Mouse (Mus musculus) midbrain, embryonic 16.5 days (tissue): ENCODE results near the gene Ube2v1. TPM values are rescaled to one million over a fixed set of nuclear protein-coding genes. Genes with fewer than 3 reads are reported as not detected.
A peak's percentile ranks its signal among the peaks of the same experiment; 100 is the strongest.
"Not testable (repeated sequence)": the region's sequence is repeated elsewhere in the genome, so short reads cannot be mapped to it uniquely, and the experiment has no call there.

Source experiments
- ATAC-seq: fragments of 200-750 bp; cut with Nextera tagmentation; 2 replicates; pipeline ENCODE4 v1.8.0; 2017; ENCODE audit warnings: moderate TSS enrichment
- H3K27ac ChIP-seq: fragments of 300-500 bp; sonication (generic); 2 replicates; pipeline ENCODE4 v1.5.1; 2014; ENCODE audit warnings: mild to moderate bottlenecking, low read length, mixed read lengths
- H3K27me3 ChIP-seq: fragments of 300-500 bp; sonication (generic); 2 replicates; pipeline ENCODE4 v1.6.1; 2014; ENCODE audit warnings: low read depth, low read length, mixed read lengths; ENCODE audit not compliant: control insufficient read depth, insufficient read depth
- H3K36me3 ChIP-seq: fragments of 300-500 bp; sonication (generic); 2 replicates; pipeline ENCODE4 v1.6.1; 2014; ENCODE audit warnings: mild to moderate bottlenecking, low read length, moderate library complexity, mixed read lengths; ENCODE audit not compliant: control insufficient read depth, insufficient read depth
- H3K4me1 ChIP-seq: fragments of 300-500 bp; sonication (generic); 2 replicates; pipeline ENCODE4 v1.6.1; 2014; ENCODE audit warnings: mild to moderate bottlenecking, low read length, mixed read lengths; ENCODE audit not compliant: control insufficient read depth, insufficient read depth
- H3K4me2 ChIP-seq: fragments of 300-500 bp; sonication (generic); 2 replicates; pipeline ENCODE4 v1.6.1; 2014; ENCODE audit warnings: mild to moderate bottlenecking, low read length, mixed read lengths
- H3K4me3 ChIP-seq: fragments of 300-500 bp; sonication (generic); 2 replicates; pipeline ENCODE4 v1.5.1; 2014; ENCODE audit warnings: low read depth, mild to moderate bottlenecking, low read length, moderate library complexity, mixed read lengths
- H3K9ac ChIP-seq: fragments of 300-500 bp; sonication (generic); 2 replicates; pipeline ENCODE4 v1.6.1; 2014; ENCODE audit warnings: low read depth, low read length, mixed read lengths
- H3K9me3 ChIP-seq: fragments of 300-500 bp; sonication (generic); replicated peaks from 2 replicates; pipeline ENCODE4 v1.6.1; 2014; ENCODE audit warnings: mild to moderate bottlenecking, low read length, mixed read lengths; ENCODE audit not compliant: control insufficient read depth, poor library complexity, severe bottlenecking
- WGBS: fragments of 180-500 bp; shearing (Covaris S2); extraction: QIAGEN DNeasy Blood & Tissue Kit; methylation state at CpG from one replicate; pipeline ENCODE4 v1.1.7; 2014; 5-methylcytosine and 5-hydroxymethylcytosine counted together
- polyA plus RNA-seq: library from polyadenylated mRNA; unstranded; fragments of >200 nt; fragmentation: Nextera tagmentation; extraction: Ambion mirVana; gene quantifications from 2 replicates; pipeline ENCODE4 v1.2.1, GENCODE M21; 2015

Ube2v1 gene
- polyA plus RNA-seq, 1 experiment from 2014 or later = 344 TPM

- WGBS = 23% methylated on average over 4 of the region's 4 CpGs
- no peak overlapping the region for H3K4me3 ChIP-seq
- H3K4me2 ChIP-seq = no peak overlapping the region
- no peaks in the 10 kb centered on the region for H3K27me3 ChIP-seq
- H3K9ac ChIP-seq = no peak overlapping the region
- H3K36me3 ChIP-seq = peaks cover 32% of the 10 kb centered on the region
- H3K4me1 ChIP-seq = no peaks in the 10 kb centered on the region
- no peak for ATAC-seq
- H3K27ac ChIP-seq = no peak overlapping the region
- no peaks in the 10 kb centered on the region for H3K9me3 ChIP-seq
These were observed 14.4 kb downstream of the Ube2v1 start for GRCm38 (mm10) chr2:167617472-167617871.

- no peaks in the 10 kb centered on the region for H3K9me3 ChIP-seq
- ATAC-seq = no peak
- H3K4me2 ChIP-seq = no peak overlapping the region
- peaks cover 32% of the 10 kb centered on the region for H3K36me3 ChIP-seq
- no peaks in the 10 kb centered on the region for H3K4me1 ChIP-seq
- H3K27ac ChIP-seq = no peak overlapping the region
- WGBS = 98% methylated on average over 3 of the region's 3 CpGs
- no peak overlapping the region for H3K4me3 ChIP-seq
- H3K9ac ChIP-seq = no peak overlapping the region
- no peaks in the 10 kb centered on the region for H3K27me3 ChIP-seq
These were observed 14.9 kb downstream of the Ube2v1 start for GRCm38 (mm10) chr2:167617034-167617433.

GRCm38 (mm10) chr2:167613335-167613734 lies 18.6 kb downstream of the Ube2v1 start:
- WGBS = 91% methylated on average over 7 of the region's 7 CpGs
- H3K9me3 ChIP-seq, H3K9ac ChIP-seq, H3K27ac ChIP-seq, H3K4me1 ChIP-seq, H3K27me3 ChIP-seq, ATAC-seq, H3K4me2 ChIP-seq, H3K4me3 ChIP-seq: not testable (repeated sequence)
- H3K36me3 ChIP-seq = peaks cover 38% of the 10 kb centered on the region

GRCm38 (mm10) chr2:167612122-167612521 lies 19.8 kb downstream of the Ube2v1 start:
- Histone ChIP-seq H3K9ac (no peak overlapping the region), H3K36me3 (peaks cover 34% of the 10 kb centered on the region), H3K4me2 (no peak overlapping the region), H3K27me3 (no peaks in the 10 kb centered on the region), H3K27ac (no peak overlapping the region), H3K4me1 (no peaks in the 10 kb centered on the region), H3K4me3 (no peak overlapping the region), H3K9me3 (no peaks in the 10 kb centered on the region)
- ATAC-seq = no peak
- 94% methylated on average over 14 of the region's 14 CpGs for WGBS

GRCm38 (mm10) chr2:167611287-167611686 lies 20.6 kb downstream of the Ube2v1 start:
- WGBS = 92% methylated on average over 10 of the region's 10 CpGs
- H3K4me1 ChIP-seq = no peaks in the 10 kb centered on the region
- H3K36me3 ChIP-seq = peaks cover 28% of the 10 kb centered on the region
- H3K4me3 ChIP-seq = no peak overlapping the region
- H3K9ac ChIP-seq = no peak overlapping the region
- 0 out of 2 replicates have a peak, but pooled peaks have one; percentile 29 for ATAC-seq
- H3K9me3 ChIP-seq = no peaks in the 10 kb centered on the region
- H3K27ac ChIP-seq = no peak overlapping the region
- H3K4me2 ChIP-seq = no peak overlapping the region
- no peaks in the 10 kb centered on the region for H3K27me3 ChIP-seq

GRCm38 (mm10) chr2:167606745-167607123 lies 25.2 kb downstream of the Ube2v1 start:
- Histone ChIP-seq H3K4me3 (no peak overlapping the region), H3K9ac (no peak overlapping the region), H3K9me3 (no peaks in the 10 kb centered on the region), H3K4me2 (no peak overlapping the region), H3K36me3 (peaks cover 8% of the 10 kb centered on the region), H3K27ac (no peak overlapping the region), H3K4me1 (no peaks in the 10 kb centered on the region), H3K27me3 (no peaks in the 10 kb centered on the region)
- WGBS = 92% methylated on average over 4 of the region's 4 CpGs
- no peak for ATAC-seq

- 80% methylated on average over 17 of the region's 17 CpGs for WGBS
- no peak for ATAC-seq
- H3K9me3 ChIP-seq = no peaks in the 10 kb centered on the region
- no peaks in the 10 kb centered on the region for H3K4me1 ChIP-seq
- no peak overlapping the region for H3K9ac ChIP-seq
- H3K27ac ChIP-seq = no peak overlapping the region
- peaks cover 8% of the 10 kb centered on the region for H3K36me3 ChIP-seq
- no peaks in the 10 kb centered on the region for H3K27me3 ChIP-seq
- no peak overlapping the region for H3K4me2 ChIP-seq
- no peak overlapping the region for H3K4me3 ChIP-seq
These were observed 25.8 kb downstream of the Ube2v1 start for GRCm38 (mm10) chr2:167605817-167606744.

GRCm38 (mm10) chr2:167605178-167605794 lies 26.6 kb downstream of the Ube2v1 start:
- Histone ChIP-seq H3K36me3 (peaks cover 8% of the 10 kb centered on the region), H3K9ac (no peak overlapping the region), H3K27me3 (no peaks in the 10 kb centered on the region), H3K9me3 (no peaks in the 10 kb centered on the region), H3K4me2 (no peak overlapping the region), H3K4me3 (no peak overlapping the region), H3K27ac (no peak overlapping the region), H3K4me1 (no peaks in the 10 kb centered on the region)
- peak; percentile 66 for ATAC-seq
- 26% methylated on average over 11 of the region's 11 CpGs for WGBS

GRCm38 (mm10) chr2:167602978-167603377 lies 28.9 kb downstream of the Ube2v1 start:
- Histone ChIP-seq H3K36me3 (0 out of 2 replicates have a peak, but pooled peaks cover 2% of the 10 kb centered on the region), H3K4me2 (no peak overlapping the region), H3K27me3 (no peaks in the 10 kb centered on the region), H3K9me3 (no peaks in the 10 kb centered on the region), H3K4me3 (no peak overlapping the region), H3K4me1 (no peaks in the 10 kb centered on the region), H3K9ac (no peak overlapping the region), H3K27ac (no peak overlapping the region)
- WGBS = 56% methylated on average over 5 of the region's 5 CpGs
- ATAC-seq = no peak
